Mouse (Mus musculus): ENCODE measurements around the gene Hcn1.
"Not testable (repeated sequence)": the region's sequence is repeated elsewhere in the genome, so short reads cannot be mapped to it uniquely, and the experiment has no call there.

Hcn1 gene

GRCm38 (mm10) chr13:117880471-117881225 is 278.5 kb downstream of the Hcn1 start:
- DNase-seq (ENCODE audit: low spot score) = no peak

- DNase-seq (ENCODE audit: low spot score) = no peak
Measured at GRCm38 (mm10) chr13:117892076-117892475, 290.0 kb downstream of the Hcn1 start.

- no peak for DNase-seq (ENCODE audit: low spot score)
Measured at GRCm38 (mm10) chr13:117898052-117898451, 295.9 kb downstream of the Hcn1 start.

- DNase-seq (ENCODE audit: low spot score) = no peak
Measured at GRCm38 (mm10) chr13:117907801-117908200, 305.7 kb downstream of the Hcn1 start.

- no peak for DNase-seq (ENCODE audit: low spot score)
Measured at GRCm38 (mm10) chr13:117929734-117930133, 327.6 kb downstream of the Hcn1 start.

GRCm38 (mm10) chr13:117931746-117932145 is 329.6 kb downstream of the Hcn1 start:
- no peak for DNase-seq (ENCODE audit: low spot score)

GRCm38 (mm10) chr13:117938761-117939160 is 336.6 kb downstream of the Hcn1 start:
- no peak for DNase-seq (ENCODE audit: low spot score)

GRCm38 (mm10) chr13:117940536-117941280 is 338.6 kb downstream of the Hcn1 start:
- DNase-seq (ENCODE audit: low spot score) = no peak

- no peak for DNase-seq (ENCODE audit: low spot score)
Measured at GRCm38 (mm10) chr13:117946843-117947242, 344.7 kb downstream of the Hcn1 start.

GRCm38 (mm10) chr13:117947704-117948376 is 345.7 kb downstream of the Hcn1 start:
- DNase-seq (ENCODE audit: low spot score) = no peak

- no peak for DNase-seq (ENCODE audit: low spot score)
Measured at GRCm38 (mm10) chr13:117958496-117959421, 356.6 kb downstream of the Hcn1 start.

GRCm38 (mm10) chr13:117964620-117965019 is 362.5 kb downstream of the Hcn1 start:
- no peak for DNase-seq (ENCODE audit: low spot score)

- DNase-seq (ENCODE audit: low spot score) = no peak
Measured at GRCm38 (mm10) chr13:117975382-117975781, 373.3 kb downstream of the Hcn1 start.

GRCm38 (mm10) chr13:117975823-117976222 is 373.7 kb downstream of the Hcn1 start:
- peak; percentile 11 for DNase-seq (ENCODE audit: low spot score)

- no peak for DNase-seq (ENCODE audit: low spot score)
Measured at GRCm38 (mm10) chr13:117984339-117984738, 382.2 kb downstream of the Hcn1 start.

- DNase-seq (ENCODE audit: low spot score) = no peak
Measured at GRCm38 (mm10) chr13:117999767-118000488, 397.8 kb downstream of the Hcn1 start.

- no peak for DNase-seq (ENCODE audit: low spot score)
Measured at GRCm38 (mm10) chr13:118000538-118000937, 398.4 kb downstream of the Hcn1 start.

- DNase-seq (ENCODE audit: low spot score) = no peak
Measured at GRCm38 (mm10) chr13:118021176-118021575, 419.1 kb downstream of the Hcn1 start.

GRCm38 (mm10) chr13:118022891-118023290 is 420.8 kb downstream of the Hcn1 start:
- DNase-seq (ENCODE audit: low spot score) = not testable (repeated sequence)

- DNase-seq (ENCODE audit: low spot score) = no peak
Measured at GRCm38 (mm10) chr13:118023381-118023780, 421.3 kb downstream of the Hcn1 start.

GRCm38 (mm10) chr13:118026510-118026909 is 424.4 kb downstream of the Hcn1 start:
- no peak for DNase-seq (ENCODE audit: low spot score)

Measured in ovary, postnatal 36 days (tissue).